Mouse (Mus musculus) MEL (cell line): ENCODE measurements around the gene Morn3. TPM values are rescaled to one million over a fixed set of nuclear protein-coding genes. Genes with fewer than 3 reads are reported as not detected.

ENCODE experiments used
- DNase-seq: peaks from one replicate; pipeline ENCODE4 v3.0.0; 2011; ENCODE audit warnings: low read depth, low spot score
- H3K27ac ChIP-seq: 2 replicates; pipeline ENCODE4 v1.5.1; 2012; ENCODE audit warnings: low read depth, mild to moderate bottlenecking, control low read depth, low read length, moderate library complexity; ENCODE audit not compliant: control insufficient read depth
- H3K27me3 ChIP-seq, 2 experiments: fragments of 150-350 bp in 1 of 2; sonication (generic) in 1 of 2; 2 replicates each; pipeline ENCODE4 v1.6.1; 2012; ENCODE audit warnings: low read length in 2 of 2, mild to moderate bottlenecking in 2 of 2, improper control_type of control experiment in 1 of 2, moderate library complexity in 1 of 2; ENCODE audit not compliant: insufficient read depth in 2 of 2, control insufficient read depth in 1 of 2
- H3K36me3 ChIP-seq, 2 experiments: 2 replicates each; pipeline ENCODE4 v1.6.1; 2012 to 2014; ENCODE audit warnings: low read length in 2 of 2, improper control_type of control experiment in 1 of 2, inconsistent platforms in 1 of 2, mild to moderate bottlenecking in 1 of 2; ENCODE audit not compliant: insufficient read depth in 2 of 2, control insufficient read depth in 1 of 2
- H3K4me1 ChIP-seq, 2 experiments: fragments of 150-350 bp in 1 of 2; sonication (generic) in 1 of 2; 2 replicates each; pipeline ENCODE4 v1.6.1; 2012; ENCODE audit warnings: low read length in 2 of 2, improper control_type of control experiment in 1 of 2, mild to moderate bottlenecking in 1 of 2; ENCODE audit not compliant: insufficient read depth in 2 of 2, control insufficient read depth in 1 of 2
- H3K4me3 ChIP-seq, 2 experiments: fragments of 150-350 bp in 1 of 2; sonication (generic) in 1 of 2; 2 replicates each; pipeline ENCODE4 v1.5.1; 2012; ENCODE audit warnings: low read depth in 2 of 2, low read length in 2 of 2, mild to moderate bottlenecking in 2 of 2, moderate library complexity in 2 of 2, control low read depth in 1 of 2, improper control_type of control experiment in 1 of 2; ENCODE audit not compliant: control insufficient read depth in 1 of 2, insufficient read depth in 1 of 2
- H3K79me2 ChIP-seq: 2 replicates; pipeline ENCODE4 v1.6.1; 2012; ENCODE audit warnings: mild to moderate bottlenecking, low read length, moderate library complexity; ENCODE audit not compliant: control insufficient read depth, poor library complexity, insufficient read depth
- H3K9ac ChIP-seq: 2 replicates; pipeline ENCODE4 v1.6.1; 2012; ENCODE audit warnings: low read depth, mild to moderate bottlenecking, control low read depth, low read length, moderate library complexity; ENCODE audit not compliant: control insufficient read depth, poor library complexity, severe bottlenecking
- H3K9me3 ChIP-seq: fragments of 150-350 bp; sonication (generic); replicated peaks from 2 replicates; pipeline ENCODE4 v1.6.1; 2012; ENCODE audit warnings: mild to moderate bottlenecking, low read length, improper control_type of control experiment, moderate library complexity; ENCODE audit not compliant: insufficient read depth
- CHD1 ChIP-seq: IDR thresholded peaks from 2 replicates; pipeline ENCODE4 v1.6.1; 2012; ENCODE audit warnings: low read depth, mild to moderate bottlenecking, inconsistent platforms, low read length, improper control_type of control experiment
- CTCF ChIP-seq, 3 experiments: IDR thresholded peaks in 2 of 3; conservative IDR thresholded peaks in 1 of 3; 2 replicates each; pipeline ENCODE4 v1.5.1; 2011 to 2012; ENCODE audit warnings: low read length in 3 of 3, low read depth in 2 of 3, mild to moderate bottlenecking in 2 of 3, improper control_type of control experiment in 1 of 3, inconsistent platforms in 1 of 3, mixed read lengths in 1 of 3, moderate library complexity in 1 of 3; ENCODE audit not compliant: control insufficient read depth in 1 of 3, insufficient read depth in 1 of 3, poor library complexity in 1 of 3, severe bottlenecking in 1 of 3
- ELF1 ChIP-seq: IDR thresholded peaks from 2 replicates; pipeline ENCODE4 v1.6.1; 2014; ENCODE audit warnings: low read depth, mild to moderate bottlenecking, inconsistent platforms, low read length, improper control_type of control experiment, moderate library complexity
- EP300 ChIP-seq, 2 experiments: IDR thresholded peaks; 2 replicates each; pipeline ENCODE4 v1.6.1; 2011; ENCODE audit warnings: improper control_type of control experiment in 2 of 2, low read length in 2 of 2, low read depth in 1 of 2, mild to moderate bottlenecking in 1 of 2
- JUND ChIP-seq: IDR thresholded peaks from 2 replicates; pipeline ENCODE4 v1.6.1; 2011; ENCODE audit warnings: low read depth, mild to moderate bottlenecking, improper control_type of control experiment, low read length
- KAT2A ChIP-seq: conservative IDR thresholded peaks from 2 replicates; pipeline ENCODE4 v1.6.1; 2012; ENCODE audit warnings: low read depth, low read length, improper control_type of control experiment, inconsistent platforms
- MAFK ChIP-seq: IDR thresholded peaks from 2 replicates; pipeline ENCODE4 v1.6.1; 2011; ENCODE audit warnings: low read depth, mild to moderate bottlenecking, low read length, improper control_type of control experiment, borderline replicate concordance
- MEF2A ChIP-seq: IDR thresholded peaks from 2 replicates; pipeline ENCODE4 v1.6.1; 2014; ENCODE audit warnings: low read depth, mild to moderate bottlenecking, inconsistent platforms, low read length, improper control_type of control experiment; ENCODE audit not compliant: poor library complexity, insufficient replicate concordance, severe bottlenecking; ENCODE audit errors: extremely low read depth
- NRF1 ChIP-seq: IDR thresholded peaks from 2 replicates; pipeline ENCODE4 v1.6.1; 2014; ENCODE audit warnings: low read depth, mild to moderate bottlenecking, inconsistent platforms, low read length, improper control_type of control experiment, moderate library complexity; ENCODE audit not compliant: poor library complexity, insufficient read depth, severe bottlenecking
- POLR2AphosphoS2 ChIP-seq: IDR thresholded peaks from 2 replicates; pipeline ENCODE4 v1.6.1; 2011; ENCODE audit warnings: low read length, improper control_type of control experiment
- POLR2AphosphoS5 ChIP-seq: IDR thresholded peaks from 2 replicates; pipeline ENCODE4 v1.6.1; 2012; ENCODE audit warnings: low read depth, borderline replicate concordance, mild to moderate bottlenecking, inconsistent platforms, low read length, moderate library complexity, mixed read lengths
- RAD21 ChIP-seq: IDR thresholded peaks from 2 replicates; pipeline ENCODE4 v1.6.1; 2011; ENCODE audit warnings: mild to moderate bottlenecking, low read depth, low read length, improper control_type of control experiment
- SIN3A ChIP-seq: IDR thresholded peaks from 2 replicates; pipeline ENCODE4 v1.6.1; 2012; ENCODE audit warnings: low read length, improper control_type of control experiment, inconsistent platforms
- TCF12 ChIP-seq: IDR thresholded peaks from 2 replicates; pipeline ENCODE4 v1.6.1; 2014; ENCODE audit warnings: low read depth, mild to moderate bottlenecking, inconsistent platforms, low read length, improper control_type of control experiment, moderate library complexity
- UBTF ChIP-seq: IDR thresholded peaks from 2 replicates; pipeline ENCODE4 v1.6.1; 2012; ENCODE audit warnings: low read depth, mild to moderate bottlenecking, inconsistent platforms, low read length, improper control_type of control experiment, moderate library complexity, borderline replicate concordance; ENCODE audit not compliant: insufficient read depth
- USF1 ChIP-seq: IDR thresholded peaks from 2 replicates; pipeline ENCODE4 v1.6.1; 2014; ENCODE audit warnings: low read depth, mild to moderate bottlenecking, inconsistent platforms, low read length, improper control_type of control experiment, moderate library complexity
- ZC3H11A ChIP-seq: IDR thresholded peaks from 2 replicates; pipeline ENCODE4 v1.6.1; 2012; ENCODE audit warnings: low read depth, mild to moderate bottlenecking, inconsistent platforms, low read length, improper control_type of control experiment
- ZKSCAN1 ChIP-seq: IDR thresholded peaks from 2 replicates; pipeline ENCODE4 v1.6.1; 2012; ENCODE audit warnings: low read depth, mild to moderate bottlenecking, inconsistent platforms, low read length, improper control_type of control experiment, moderate library complexity
- polyA plus RNA-seq, 2 experiments: library from polyadenylated mRNA; stranded (reverse) in 1 of 2; unstranded in 1 of 2; fragments of >175 nt in 1 of 2; fragments of >200 nt in 1 of 2; gene quantifications; 2 replicates each; pipeline versions ENCODE4 v1.2.1 to v1.2.4; 2012; ENCODE audit warnings: low replicate concordance in 2 of 2, low read depth in 1 of 2; ENCODE audit not compliant: insufficient read length in 2 of 2, insufficient read depth in 1 of 2, missing spikeins in 1 of 2
- total RNA-seq: library from RNA; depleted of rRNA; stranded (reverse); fragments of 300-350 nt; gene quantifications from 2 replicates; pipeline ENCODE4 v1.2.3, GENCODE M21; 2012; rRNA removed

Morn3 gene
- total RNA-seq (not detected in 2 replicates), polyA plus RNA-seq (not detected)

DNA sequence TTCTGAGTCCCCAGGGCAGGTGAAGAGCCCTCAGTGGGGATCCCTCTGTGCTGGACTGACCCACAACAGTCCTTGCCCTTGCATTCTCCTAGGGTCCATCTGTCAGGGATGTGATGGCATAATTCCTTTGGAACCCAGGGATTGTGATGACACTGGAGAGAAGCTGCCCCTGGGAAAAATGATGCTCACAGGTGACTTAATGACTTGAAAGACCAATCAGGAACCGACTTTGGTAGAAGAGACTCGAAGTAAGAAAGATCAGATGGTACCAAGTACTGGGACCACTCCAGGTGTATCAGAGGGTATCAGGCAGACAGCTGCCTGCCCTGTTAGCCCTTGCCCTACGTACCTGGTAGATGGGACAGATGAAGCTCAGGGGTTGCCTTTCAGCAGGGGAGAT lies at the start of gene Morn3:
Gene Morn3 (minus strand): TSS at position 101 of the 400 bp plus-strand sequence.
- peaks cover 2 to 3% of the 10 kb centered on the region in 2 experiments; a peak in 2 of 4 replicates for H3K27me3 ChIP-seq
- H3K27ac ChIP-seq: no peak within 1 kb of the TSS
- H3K36me3 ChIP-seq: no peaks in the 10 kb centered on the region
- H3K9ac ChIP-seq: no peak within 1 kb of the TSS
- TF ChIP-seq JUND: no peak
- TF ChIP-seq ZKSCAN1: no peak
- no peak for TF ChIP-seq ELF1
- no peak for TF ChIP-seq POLR2AphosphoS2
- no peak for TF ChIP-seq RAD21
- TF ChIP-seq UBTF: no peak
- TF ChIP-seq POLR2AphosphoS5: no peak
- no peak for TF ChIP-seq CTCF (IDR thresholded peaks at IDR 0.05 in 2 of 3, conservative IDR thresholded peaks at IDR 0.05 in 1 of 3; ENCODE audit: control insufficient read depth in 1 of 3, insufficient read depth in 1 of 3, low read depth in 2 of 3, low read length in 3 of 3, poor library complexity in 1 of 3, severe bottlenecking in 1 of 3)
- no peak for TF ChIP-seq CHD1
- no peak for TF ChIP-seq MAFK
- no peak for TF ChIP-seq TCF12
- TF ChIP-seq KAT2A: no peak
- TF ChIP-seq USF1: no peak
- TF ChIP-seq EP300 (IDR thresholded peaks at IDR 0.05; ENCODE audit: low read depth in 1 of 2, low read length in 2 of 2): no peak
- TF ChIP-seq SIN3A: no peak
- TF ChIP-seq ZC3H11A: no peak
- H3K4me3 ChIP-seq: no peak within 1 kb of the TSS
- DNase-seq: no peak
- H3K79me2 ChIP-seq: no peaks in the 10 kb centered on the region
- no peaks in the 10 kb centered on the region for H3K4me1 ChIP-seq
- no peaks in the 10 kb centered on the region for H3K9me3 ChIP-seq

DNA sequence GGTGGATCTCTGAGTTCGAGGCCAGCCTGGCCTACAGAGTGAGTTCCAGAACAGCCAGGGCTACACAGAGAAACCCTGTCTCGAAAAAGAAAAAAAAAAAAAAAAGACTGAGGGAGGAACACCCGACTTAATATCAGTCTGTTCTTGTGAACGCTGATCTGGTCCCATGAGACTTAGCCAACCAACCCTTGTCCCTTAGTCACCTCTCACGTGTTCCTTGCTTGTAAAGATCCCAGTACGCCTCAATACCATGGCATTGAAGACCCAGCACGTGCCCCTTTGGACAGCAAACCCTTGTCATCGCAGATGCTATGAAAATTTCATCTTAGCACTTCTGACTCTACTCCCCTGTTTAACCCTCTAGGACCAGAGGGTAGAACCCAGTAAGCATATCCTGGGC lies 49.5 kb upstream of the Morn3 start:
- DNase-seq: no peak
- no peaks in the 10 kb centered on the region for H3K9me3 ChIP-seq
- H3K27me3 ChIP-seq: no peaks in the 10 kb centered on the region
- no peak overlapping the region for H3K27ac ChIP-seq
- no peak overlapping the region for H3K9ac ChIP-seq
- H3K4me3 ChIP-seq: no peak overlapping the region
- no peak for TF ChIP-seq NRF1
- no peak for TF ChIP-seq MEF2A
- TF ChIP-seq, all 39 proteins: peak for 0
- Histone ChIP-seq H3K79me2 (no peaks in the 10 kb centered on the region), H3K36me3 (peaks cover 0 to 20% of the 10 kb centered on the region in 2 experiments; a peak in 3 of 4 replicates), H3K4me1 (peaks cover 6 to 22% of the 10 kb centered on the region in 2 experiments; a peak in 3 of 4 replicates)
